Mouse (Mus musculus): ENCODE measurements around the gene Gm20388. TPM values are rescaled to one million over a fixed set of nuclear protein-coding genes. Genes with fewer than 3 reads are reported as not detected.

The Gm20388 gene
- polyA plus RNA-seq, 1 experiment, result 49.7 TPM

GRCm38 (mm10) chr8:120276051-120276890 is 365.6 kb downstream of the Gm20388 start:
- peak overlapping the region; percentile 7; the same call in 1 of the 2 replicates for H3K4me3 ChIP-seq (ENCODE audit: insufficient read depth, low read depth, low read length)
- H3K4me1 ChIP-seq (ENCODE audit: control insufficient read depth, insufficient read depth, low read length), result no peaks in the 10 kb centered on the region
- DNase-seq, result peak; percentile 95
- H3K27ac ChIP-seq (ENCODE audit: insufficient read depth, low read depth, low read length), result peak overlapping the region; percentile 43; the same call in 1 of the 2 replicates
- no peak for TF ChIP-seq CTCF (conservative IDR thresholded peaks at IDR 0.05; ENCODE audit: insufficient read depth, insufficient read length, low read depth, low read length)
- TF ChIP-seq POLR2A (IDR thresholded peaks at IDR 0.05; ENCODE audit: low read depth, low read length), result no peak
- no peaks in the 10 kb centered on the region for H3K27me3 ChIP-seq (replicated peaks; ENCODE audit: control insufficient read depth, insufficient read depth, low read length)
- H3K36me3 ChIP-seq (ENCODE audit: control insufficient read depth, insufficient read depth, low read length), result no peaks in the 10 kb centered on the region
- WGBS, result 3% methylated on average over 49 of the region's 49 CpGs

- no peak overlapping the region for H3K27ac ChIP-seq (ENCODE audit: insufficient read depth, low read depth, low read length)
- H3K36me3 ChIP-seq (ENCODE audit: control insufficient read depth, insufficient read depth, low read length), result no peaks in the 10 kb centered on the region
- no peaks in the 10 kb centered on the region for H3K27me3 ChIP-seq (replicated peaks; ENCODE audit: control insufficient read depth, insufficient read depth, low read length)
- WGBS, result 14% methylated on average over 16 of the region's 16 CpGs
- peak; percentile 58 for DNase-seq
- TF ChIP-seq CTCF (conservative IDR thresholded peaks at IDR 0.05; ENCODE audit: insufficient read depth, insufficient read length, low read depth, low read length), result no peak
- TF ChIP-seq POLR2A (IDR thresholded peaks at IDR 0.05; ENCODE audit: low read depth, low read length), result no peak
- H3K4me1 ChIP-seq (ENCODE audit: control insufficient read depth, insufficient read depth, low read length), result no peaks in the 10 kb centered on the region
- no peak overlapping the region for H3K4me3 ChIP-seq (ENCODE audit: insufficient read depth, low read depth, low read length)
These were observed 366.3 kb downstream of the Gm20388 start for GRCm38 (mm10) chr8:120276891-120277426.

GRCm38 (mm10) chr8:120278009-120278408 is 367.4 kb downstream of the Gm20388 start:
- WGBS, result 50% methylated on average over 14 of the region's 14 CpGs
- Histone ChIP-seq H3K27me3 (replicated peaks; ENCODE audit: control insufficient read depth, insufficient read depth, low read length) (no peaks in the 10 kb centered on the region), H3K4me3 (ENCODE audit: insufficient read depth, low read depth, low read length) (no peak overlapping the region), H3K27ac (ENCODE audit: insufficient read depth, low read depth, low read length) (no peak overlapping the region), H3K4me1 (ENCODE audit: control insufficient read depth, insufficient read depth, low read length) (no peaks in the 10 kb centered on the region), H3K36me3 (ENCODE audit: control insufficient read depth, insufficient read depth, low read length) (no peaks in the 10 kb centered on the region)
- peak; percentile 14 for DNase-seq
- no peak for TF ChIP-seq POLR2A (IDR thresholded peaks at IDR 0.05; ENCODE audit: low read depth, low read length)
- TF ChIP-seq CTCF (conservative IDR thresholded peaks at IDR 0.05; ENCODE audit: insufficient read depth, insufficient read length, low read depth, low read length), result no peak

- TF ChIP-seq POLR2A (IDR thresholded peaks at IDR 0.05; ENCODE audit: low read depth, low read length) (no peak), CTCF (conservative IDR thresholded peaks at IDR 0.05; ENCODE audit: insufficient read depth, insufficient read length, low read depth, low read length) (no peak)
- H3K27me3 ChIP-seq (replicated peaks; ENCODE audit: control insufficient read depth, insufficient read depth, low read length), result no peaks in the 10 kb centered on the region
- DNase-seq, result peak; percentile 27
- WGBS, result 88% methylated on average over 8 of the region's 8 CpGs
- H3K4me3 ChIP-seq (ENCODE audit: insufficient read depth, low read depth, low read length), result no peak overlapping the region
- no peaks in the 10 kb centered on the region for H3K36me3 ChIP-seq (ENCODE audit: control insufficient read depth, insufficient read depth, low read length)
- no peak overlapping the region for H3K27ac ChIP-seq (ENCODE audit: insufficient read depth, low read depth, low read length)
- no peaks in the 10 kb centered on the region for H3K4me1 ChIP-seq (ENCODE audit: control insufficient read depth, insufficient read depth, low read length)
These were observed 368.8 kb downstream of the Gm20388 start for GRCm38 (mm10) chr8:120279418-120279817.

GRCm38 (mm10) chr8:120281487-120281886 is 370.8 kb downstream of the Gm20388 start:
- Histone ChIP-seq H3K4me1 (ENCODE audit: control insufficient read depth, insufficient read depth, low read length) (peaks cover 4% of the 10 kb centered on the region; the same call in 1 of the 2 replicates), H3K27ac (ENCODE audit: insufficient read depth, low read depth, low read length) (no peak overlapping the region), H3K4me3 (ENCODE audit: insufficient read depth, low read depth, low read length) (no peak overlapping the region), H3K36me3 (ENCODE audit: control insufficient read depth, insufficient read depth, low read length) (no peaks in the 10 kb centered on the region), H3K27me3 (replicated peaks; ENCODE audit: control insufficient read depth, insufficient read depth, low read length) (no peaks in the 10 kb centered on the region)
- WGBS, result 17% methylated on average over 4 of the region's 4 CpGs
- peak; percentile 87 for TF ChIP-seq CTCF (conservative IDR thresholded peaks at IDR 0.05; ENCODE audit: insufficient read depth, insufficient read length, low read depth, low read length)
- no peak for TF ChIP-seq POLR2A (IDR thresholded peaks at IDR 0.05; ENCODE audit: low read depth, low read length)
- peak; percentile 73 for DNase-seq

GRCm38 (mm10) chr8:120282465-120282864 is 371.8 kb downstream of the Gm20388 start:
- TF ChIP-seq CTCF (conservative IDR thresholded peaks at IDR 0.05; ENCODE audit: insufficient read depth, insufficient read length, low read depth, low read length) (no peak), POLR2A (IDR thresholded peaks at IDR 0.05; ENCODE audit: low read depth, low read length) (no peak)
- 50% methylated on average over 5 of the region's 5 CpGs for WGBS
- Histone ChIP-seq H3K27ac (ENCODE audit: insufficient read depth, low read depth, low read length) (no peak overlapping the region), H3K36me3 (ENCODE audit: control insufficient read depth, insufficient read depth, low read length) (no peaks in the 10 kb centered on the region), H3K27me3 (replicated peaks; ENCODE audit: control insufficient read depth, insufficient read depth, low read length) (no peaks in the 10 kb centered on the region), H3K4me1 (ENCODE audit: control insufficient read depth, insufficient read depth, low read length) (peaks cover 4% of the 10 kb centered on the region; the same call in 1 of the 2 replicates), H3K4me3 (ENCODE audit: insufficient read depth, low read depth, low read length) (no peak overlapping the region)
- DNase-seq, result peak; percentile 36

- DNase-seq, result no peak
These were observed 373.6 kb downstream of the Gm20388 start for GRCm38 (mm10) chr8:120284265-120284664.

More at GRCm38 (mm10) chr8:120284265-120284664, 373.6 kb downstream of the Gm20388 start:
- H3K27me3 ChIP-seq (replicated peaks; ENCODE audit: control insufficient read depth, insufficient read depth, low read length), result no peaks in the 10 kb centered on the region
- 55% methylated on average over 9 of the region's 9 CpGs for WGBS
- H3K4me3 ChIP-seq (ENCODE audit: insufficient read depth, low read depth, low read length), result no peak overlapping the region
- TF ChIP-seq POLR2A (IDR thresholded peaks at IDR 0.05; ENCODE audit: low read depth, low read length) (no peak), CTCF (conservative IDR thresholded peaks at IDR 0.05; ENCODE audit: insufficient read depth, insufficient read length, low read depth, low read length) (no peak)
- H3K27ac ChIP-seq (ENCODE audit: insufficient read depth, low read depth, low read length), result no peak overlapping the region
- H3K4me1 ChIP-seq (ENCODE audit: control insufficient read depth, insufficient read depth, low read length), result peaks cover 4% of the 10 kb centered on the region; the same call in 1 of the 2 replicates
- no peaks in the 10 kb centered on the region for H3K36me3 ChIP-seq (ENCODE audit: control insufficient read depth, insufficient read depth, low read length)

Measured in kidney, adult 2 months (tissue).